In genomic region chr7:65691929-65692605, GRCm38 (mm10) we compare ENCODE assay signal across 15 mouse cellular contexts. TPM values are rescaled to one million over a fixed set of nuclear protein-coding genes. Genes with fewer than 3 reads are reported as not detected.
DNase-seq lines count a peak whose midpoint lies in the region; ATAC-seq and TF ChIP-seq lines count a peak whose summit lies in the region.
"Had no signal": no experiment of that assay in that cellular context is flagged by ENCODE, and none has a peak within 500 bp of the region (broad histone marks: within the 10 kb centered on the region; RNA-seq: fewer than 3 reads in every experiment).

No protein-coding gene starts in this region.

- dilution Hi-C loops in CH12.LX (cut with MboI; ENCODE audit: extremely low pct_ligation_motif_present, extremely low pct_unique_long_range_greater_than_20kb, low sequenced_read_pairs), result no loop called here

- H3K79me2 ChIP-seq in CH12.LX (replicated peaks; ENCODE audit: control insufficient read depth, extremely low read depth, insufficient read depth, poor library complexity, severe bottlenecking), result peaks cover 11% of the 10 kb centered on the region

- no peak overlapping the region for H3K9ac ChIP-seq in hindbrain, embryonic 13.5 days
- no peak overlapping the region for H3K9ac ChIP-seq in hindbrain, embryonic 11.5 days (ENCODE audit: low read depth, low read length)
- no peak overlapping the region; the same call in 1 of the 2 replicates for H3K9ac ChIP-seq in lung, embryonic 16.5 days (ENCODE audit: low read length)
- no peak overlapping the region for H3K9ac ChIP-seq in CH12.LX (ENCODE audit: insufficient read depth, low read depth)
- H3K9ac ChIP-seq in kidney, embryonic 14.5 days (ENCODE audit: low read depth, low read length), result no peak overlapping the region

- no peak overlapping the region for H3K4me2 ChIP-seq in hindbrain, embryonic 13.5 days
- H3K4me2 ChIP-seq in hindbrain, embryonic 11.5 days (replicated peaks; ENCODE audit: low read depth, low read length), result no peak overlapping the region
- peak overlapping the region; percentile 91; the same call in 1 of the 2 replicates for H3K4me2 ChIP-seq in lung, embryonic 16.5 days (ENCODE audit: low read depth, low read length)
- H3K4me2 ChIP-seq in CH12.LX (ENCODE audit: insufficient read depth, low read depth, poor library complexity, severe bottlenecking), result no peak overlapping the region
- no peak overlapping the region for H3K4me2 ChIP-seq in kidney, embryonic 14.5 days (replicated peaks; ENCODE audit: low read depth, low read length)

- in situ Hi-C loops in CH12.LX (cut with MboI; ENCODE audit: low pct_ligation_motif_present, low pct_unique_long_range_greater_than_20kb, low sequenced_read_pairs), result no loop called here

- H3K9me3 ChIP-seq in hindbrain, embryonic 13.5 days, result no peaks in the 10 kb centered on the region
- no peaks in the 10 kb centered on the region for H3K9me3 ChIP-seq in hindbrain, embryonic 11.5 days (ENCODE audit: control insufficient read depth, low read length)
- no peaks in the 10 kb centered on the region for H3K9me3 ChIP-seq in lung, embryonic 16.5 days (ENCODE audit: control insufficient read depth, low read length)
- H3K9me3 ChIP-seq in CH12.LX (replicated peaks; ENCODE audit: low read length), result no peaks in the 10 kb centered on the region
- H3K9me3 ChIP-seq in embryonic facial prominence, embryonic 10.5 days, result no peaks in the 10 kb centered on the region
- no peaks in the 10 kb centered on the region for H3K9me3 ChIP-seq in kidney, embryonic 14.5 days (ENCODE audit: control insufficient read depth, low read length)
- H3K9me3 ChIP-seq: heart, embryonic 15.5 days had no signal

- no peak for ATAC-seq in hindbrain, embryonic 13.5 days (ENCODE audit: low FRiP score)
- no peak for ATAC-seq in hindbrain, embryonic 11.5 days (ENCODE audit: low FRiP score)
- ATAC-seq in lung, embryonic 16.5 days (ENCODE audit: low read depth), result no peak
- no peak for ATAC-seq in kidney, embryonic 14.5 days (ENCODE audit: low FRiP score, low TSS enrichment)

- no peaks in the 10 kb centered on the region for H3K27me3 ChIP-seq in hindbrain, embryonic 13.5 days
- H3K27me3 ChIP-seq in hindbrain, embryonic 11.5 days (ENCODE audit: control insufficient read depth, insufficient read depth, low read length), result no peaks in the 10 kb centered on the region
- no peaks in the 10 kb centered on the region for H3K27me3 ChIP-seq in lung, embryonic 16.5 days (ENCODE audit: control insufficient read depth, insufficient read depth, low read depth, low read length)
- H3K27me3 ChIP-seq in CH12.LX (replicated peaks), result no peaks in the 10 kb centered on the region
- no peaks in the 10 kb centered on the region for H3K27me3 ChIP-seq in embryonic facial prominence, embryonic 10.5 days (replicated peaks; ENCODE audit: low read depth, poor library complexity, severe bottlenecking)
- H3K27me3 ChIP-seq in kidney, embryonic 14.5 days (ENCODE audit: control insufficient read depth, insufficient read depth, low read length), result no peaks in the 10 kb centered on the region
- H3K27me3 ChIP-seq: heart, embryonic 15.5 days had no signal

- peak overlapping the region; percentile 73; the same call in 1 of the 2 replicates for H3K4me3 ChIP-seq in hindbrain, embryonic 13.5 days
- H3K4me3 ChIP-seq in hindbrain, embryonic 11.5 days (ENCODE audit: low read depth, low read length), result no peak overlapping the region
- no peak overlapping the region for H3K4me3 ChIP-seq in lung, embryonic 16.5 days (ENCODE audit: low read length)
- no peak overlapping the region for H3K4me3 ChIP-seq in CH12.LX (replicated peaks in 1 of 3; ENCODE audit: low read depth in 2 of 3, low read length in 2 of 3, poor library complexity in 1 of 3)
- 0 out of 2 replicates have a peak overlapping the region, but pooled peaks have one; percentile 87 for H3K4me3 ChIP-seq in embryonic facial prominence, embryonic 10.5 days
- H3K4me3 ChIP-seq in kidney, embryonic 14.5 days (ENCODE audit: low read length), result no peak overlapping the region

- WGBS in hindbrain, embryonic 13.5 days, result 82% methylated on average over 8 of the region's 8 CpGs
- 82% methylated on average over 8 of the region's 8 CpGs for WGBS in hindbrain, embryonic 11.5 days
- WGBS in lung, embryonic 16.5 days, result 64% methylated on average over 8 of the region's 8 CpGs
- WGBS in embryonic facial prominence, embryonic 10.5 days, result 86% methylated on average over 8 of the region's 8 CpGs
- 83% methylated on average over 8 of the region's 8 CpGs for WGBS in kidney, embryonic 14.5 days

- H3K27ac ChIP-seq in hindbrain, embryonic 13.5 days, result no peak overlapping the region
- no peak overlapping the region for H3K27ac ChIP-seq in hindbrain, embryonic 11.5 days (ENCODE audit: low read depth, low read length)
- peak overlapping the region; percentile 98 for H3K27ac ChIP-seq in lung, embryonic 16.5 days (ENCODE audit: low read length)
- H3K27ac ChIP-seq in CH12.LX (ENCODE audit: insufficient read depth, low read depth), result no peak overlapping the region
- H3K27ac ChIP-seq in embryonic facial prominence, embryonic 10.5 days (replicated peaks), result no peak overlapping the region
- H3K27ac ChIP-seq in kidney, embryonic 14.5 days (ENCODE audit: low read depth, low read length), result no peak overlapping the region

- TF ChIP-seq EP300 in CH12.LX (IDR thresholded peaks at IDR 0.05; ENCODE audit: low read length), result no peak

- no peak for TF ChIP-seq POLR2A in CH12.LX (IDR thresholded peaks at IDR 0.05; ENCODE audit: low read depth, low read length)

- peaks cover 18% of the 10 kb centered on the region for H3K4me1 ChIP-seq in hindbrain, embryonic 13.5 days (replicated peaks)
- H3K4me1 ChIP-seq in hindbrain, embryonic 11.5 days (replicated peaks; ENCODE audit: control insufficient read depth, insufficient read depth, low read length), result 0 out of 2 replicates have a peak, but pooled peaks cover 4% of the 10 kb centered on the region
- peaks cover 14% of the 10 kb centered on the region for H3K4me1 ChIP-seq in lung, embryonic 16.5 days (replicated peaks; ENCODE audit: control insufficient read depth, insufficient read depth, low read length)
- peaks cover 3 to 17% of the 10 kb centered on the region in 2 experiments; a peak in 3 of 4 replicates for H3K4me1 ChIP-seq in CH12.LX (ENCODE audit: control insufficient read depth in 1 of 2, insufficient read depth in 2 of 2)
- H3K4me1 ChIP-seq in embryonic facial prominence, embryonic 10.5 days, result peaks cover 20% of the 10 kb centered on the region
- H3K4me1 ChIP-seq in kidney, embryonic 14.5 days (ENCODE audit: control insufficient read depth, insufficient read depth, low read length), result peaks cover 14% of the 10 kb centered on the region; the same call in 1 of the 2 replicates

- TF ChIP-seq CTCF in CH12.LX (conservative IDR thresholded peaks at IDR 0.05 in 1 of 2, IDR thresholded peaks at IDR 0.05 in 1 of 2; ENCODE audit: low read depth in 2 of 2, low read length in 2 of 2), result no peak

- peaks cover 31% of the 10 kb centered on the region for H3K36me3 ChIP-seq in hindbrain, embryonic 13.5 days
- no peaks in the 10 kb centered on the region for H3K36me3 ChIP-seq in hindbrain, embryonic 11.5 days (ENCODE audit: control insufficient read depth, insufficient read depth, low read length)
- peaks cover 6% of the 10 kb centered on the region; the same call in 1 of the 2 replicates for H3K36me3 ChIP-seq in lung, embryonic 16.5 days (ENCODE audit: control insufficient read depth, insufficient read depth, low read length)
- H3K36me3 ChIP-seq in CH12.LX (replicated peaks in 1 of 2; ENCODE audit: control insufficient read depth in 1 of 2, insufficient read depth in 1 of 2, low read length in 1 of 2), result peaks cover 5 to 22% of the 10 kb centered on the region in 2 experiments
- H3K36me3 ChIP-seq in embryonic facial prominence, embryonic 10.5 days (replicated peaks), result peaks cover 21% of the 10 kb centered on the region
- peaks cover 3% of the 10 kb centered on the region; the same call in 1 of the 2 replicates for H3K36me3 ChIP-seq in kidney, embryonic 14.5 days (ENCODE audit: control insufficient read depth, insufficient read depth, low read length)

- no peak for DNase-seq in hindbrain, embryonic 11.5 days (ENCODE audit: low spot score)
- no peak for DNase-seq in lung, postnatal 25 days (ENCODE audit: low spot score)
- no peak for DNase-seq in CH12.LX (ENCODE audit: extremely low read depth)
- no peak for DNase-seq in embryonic facial prominence, embryonic 10.5 days (ENCODE audit: low spot score)
- no peak for DNase-seq in frontal cortex, postnatal 10 days (ENCODE audit: low spot score in 2 of 2)
- DNase-seq: adrenal gland, adult 2 months; adrenal gland, postnatal 36 days; B cell, adult 2 months; heart, postnatal 36 days; layer of hippocampus, postnatal 36 days; left cerebral cortex, postnatal 4 days had no signal

- no peak for TF ChIP-seq RAD21 in CH12.LX (IDR thresholded peaks at IDR 0.05; ENCODE audit: low read depth, low read length)

TF ChIP-seq in CH12.LX, 34 proteins besides CTCF, POLR2A, EP300 and RAD21:
- TF ChIP-seq TBP (conservative IDR thresholded peaks at IDR 0.05; ENCODE audit: low read depth, low read length), result no peak
- peak; percentile 42; the same call in 1 of the 2 replicates for TF ChIP-seq MAFK (IDR thresholded peaks at IDR 0.05; ENCODE audit: insufficient replicate concordance, low read length)
TF ChIP-seq in CH12.LX: peak in this region for 1.

RNA-seq across cellular contexts. Expression of gene Tm2d3, which starts 1.1 kb away (rescaled TPM):
- polyA plus RNA-seq in hindbrain, embryonic 13.5 days (2015; fragmentation: Nextera tagmentation; extraction: Ambion mirVana), result 81.3 and 82.3 TPM in 2 replicates
- polyA plus RNA-seq in hindbrain, embryonic 11.5 days (2014; fragmentation: Nextera tagmentation; extraction: Ambion mirVana), result 71.6 and 72.1 TPM in 2 replicates
- polyA plus RNA-seq in lung, embryonic 16.5 days (2015; fragmentation: Nextera tagmentation; extraction: Ambion mirVana), result 79.6 and 93.7 TPM in 2 replicates
- total RNA-seq in CH12.LX (2012; rRNA removed) (129 and 150 TPM in 2 replicates), CH12.LX (2014; rRNA removed) (229 and 235 TPM in 2 replicates)
- 118 and 122 TPM in 2 replicates for polyA plus RNA-seq in CH12.LX (2012; ENCODE audit: insufficient read length, low read depth)
- 74.0 and 76.6 TPM in 2 replicates for polyA plus RNA-seq in embryonic facial prominence, embryonic 10.5 days (2016; fragmentation: Nextera tagmentation; extraction: Ambion mirVana)
- 87.0 and 108 TPM in 2 replicates for polyA plus RNA-seq in kidney, embryonic 14.5 days (2014; fragmentation: Nextera tagmentation; extraction: Ambion mirVana)

RNA-seq across cellular contexts. Expression of gene Tarsl2, which starts 47.4 kb away (rescaled TPM):
- polyA plus RNA-seq in hindbrain, embryonic 13.5 days (2015; fragmentation: Nextera tagmentation; extraction: Ambion mirVana), result 14.7 and 15.0 TPM in 2 replicates
- polyA plus RNA-seq in hindbrain, embryonic 11.5 days (2014; fragmentation: Nextera tagmentation; extraction: Ambion mirVana), result 11.4 and 13.4 TPM in 2 replicates
- polyA plus RNA-seq in lung, embryonic 16.5 days (2015; fragmentation: Nextera tagmentation; extraction: Ambion mirVana), result 7.0 and 7.9 TPM in 2 replicates
- 4.2 TPM in 2 replicates for total RNA-seq in CH12.LX (2012; rRNA removed)
- 3.7 and 4.0 TPM in 2 replicates for total RNA-seq in CH12.LX (2014; rRNA removed)
- polyA plus RNA-seq in CH12.LX (2012; ENCODE audit: insufficient read length, low read depth), result 3.3 and 3.7 TPM in 2 replicates
- polyA plus RNA-seq in embryonic facial prominence, embryonic 10.5 days (2016; fragmentation: Nextera tagmentation; extraction: Ambion mirVana), result 6.0 and 6.6 TPM in 2 replicates
- polyA plus RNA-seq in kidney, embryonic 14.5 days (2014; fragmentation: Nextera tagmentation; extraction: Ambion mirVana), result 6.8 and 14.0 TPM in 2 replicates

Comparison
In these comparisons a context has a peak if more than half of its experiments do, and no peak if none do; other contexts are left out.
1. H3K4me3 ChIP-seq: peak in hindbrain, embryonic 13.5 days (single experiment) and embryonic facial prominence, embryonic 10.5 days (single experiment); none in hindbrain, embryonic 11.5 days (single experiment), lung, embryonic 16.5 days (single experiment), CH12.LX (0 of 3) and kidney, embryonic 14.5 days (single experiment).